Mouse (Mus musculus) kidney, embryonic 16.5 days (tissue): ENCODE results near the gene Nexn. TPM values are rescaled to one million over a fixed set of nuclear protein-coding genes. Genes with fewer than 3 reads are reported as not detected.
A peak's percentile ranks its signal among the peaks of the same experiment; 100 is the strongest.
"Not testable (repeated sequence)": the region's sequence is repeated elsewhere in the genome, so short reads cannot be mapped to it uniquely, and the experiment has no call there.

ENCODE experiments used
- ATAC-seq: fragments of 200-750 bp; cut with Nextera tagmentation; 2 replicates; pipeline ENCODE4 v1.8.0; 2017; ENCODE audit warnings: moderate TSS enrichment; ENCODE audit not compliant: low FRiP score, low TSS enrichment
- H3K27ac ChIP-seq: fragments of 300-500 bp; sonication (generic); 2 replicates; pipeline ENCODE4 v1.5.1; 2014; ENCODE audit warnings: low read length
- H3K27me3 ChIP-seq: fragments of 300-500 bp; sonication (generic); 2 replicates; pipeline ENCODE4 v1.6.1; 2014; ENCODE audit warnings: low read length, control low read depth, mixed read lengths; ENCODE audit not compliant: insufficient read depth
- H3K36me3 ChIP-seq: fragments of 300-500 bp; sonication (generic); 2 replicates; pipeline ENCODE4 v1.6.1; 2014; ENCODE audit warnings: low read length, control low read depth, mixed read lengths; ENCODE audit not compliant: insufficient read depth
- H3K4me1 ChIP-seq: fragments of 300-500 bp; sonication (generic); 2 replicates; pipeline ENCODE4 v1.6.1; 2014; ENCODE audit warnings: low read length, control low read depth, mixed read lengths; ENCODE audit not compliant: insufficient read depth
- H3K4me2 ChIP-seq: fragments of 300-500 bp; sonication (generic); replicated peaks from 2 replicates; pipeline ENCODE4 v1.6.1; 2014; ENCODE audit warnings: low read depth, low read length
- H3K4me3 ChIP-seq: fragments of 300-500 bp; sonication (generic); 2 replicates; pipeline ENCODE4 v1.5.1; 2014; ENCODE audit warnings: mild to moderate bottlenecking, low read length
- H3K9ac ChIP-seq: fragments of 300-500 bp; sonication (generic); replicated peaks from 2 replicates; pipeline ENCODE4 v1.6.1; 2014; ENCODE audit warnings: low read length
- H3K9me3 ChIP-seq: fragments of 300-500 bp; sonication (generic); 2 replicates; pipeline ENCODE4 v1.6.1; 2016; ENCODE audit warnings: low read length, control low read depth
- WGBS: fragments of 180-500 bp; shearing (Covaris S2); extraction: QIAGEN DNeasy Blood & Tissue Kit; methylation state at CpG from one replicate; pipeline ENCODE4 v1.1.7; 2014; 5-methylcytosine and 5-hydroxymethylcytosine counted together
- polyA plus RNA-seq: library from polyadenylated mRNA; unstranded; fragments of >200 nt; fragmentation: Nextera tagmentation; extraction: Ambion mirVana; gene quantifications from 2 replicates; pipeline ENCODE4 v1.2.1, GENCODE M21; 2015

The Nexn gene
- 9.5 and 10.9 TPM in 2 replicates for polyA plus RNA-seq

- Histone ChIP-seq H3K4me1 (peaks cover 19% of the 10 kb centered on the region), H3K9ac (peak within 1 kb of the TSS; percentile 79), H3K4me3 (peak within 1 kb of the TSS; percentile 62), H3K9me3 (no peaks in the 10 kb centered on the region), H3K36me3 (no peaks in the 10 kb centered on the region), H3K27ac (peak within 1 kb of the TSS; percentile 14), H3K27me3 (0 out of 2 replicates have a peak, but pooled peaks cover 6% of the 10 kb centered on the region), H3K4me2 (peak within 1 kb of the TSS; percentile 97)
- peak; percentile 20; the same call in 1 of the 2 replicates for ATAC-seq
- 4% methylated on average over 13 of the region's 13 CpGs for WGBS
Observed at GRCm38 (mm10) chr3:152266036-152266421, at the start of gene Nexn. Gene Nexn (minus strand): TSS chr3:152266350.

DNA sequence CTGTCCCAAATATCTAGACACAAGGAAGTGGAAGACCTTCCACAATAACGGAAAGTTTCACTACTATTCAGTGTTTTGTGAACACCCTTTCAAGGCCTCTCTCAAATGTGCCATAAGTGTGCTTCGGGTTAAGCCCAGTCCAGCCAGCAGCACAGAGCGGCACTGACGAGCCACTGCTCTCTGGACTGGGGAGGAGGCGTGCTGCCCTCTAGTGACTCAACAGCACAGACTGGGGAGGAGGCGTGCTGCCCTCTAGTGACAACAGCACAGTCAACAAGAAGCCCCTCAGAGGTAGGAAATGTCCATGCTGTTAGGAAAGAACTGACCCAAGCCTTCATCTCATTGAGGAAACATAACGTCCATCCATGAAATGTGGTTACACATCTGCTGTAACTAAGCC lies 49.5 kb upstream of the Nexn start:
- H3K27ac ChIP-seq, result no peak overlapping the region
- ATAC-seq, result peak; percentile 96
- peaks cover 6% of the 10 kb centered on the region; the same call in 1 of the 2 replicates for H3K36me3 ChIP-seq
- no peak overlapping the region for H3K4me2 ChIP-seq
- H3K9me3 ChIP-seq, result no peaks in the 10 kb centered on the region
- no peak overlapping the region for H3K4me3 ChIP-seq
- no peaks in the 10 kb centered on the region for H3K27me3 ChIP-seq
- H3K9ac ChIP-seq, result no peak overlapping the region
- WGBS, result 5% methylated on average over 7 of the region's 7 CpGs
- no peaks in the 10 kb centered on the region for H3K4me1 ChIP-seq

- not testable (repeated sequence) for ATAC-seq, H3K4me2 ChIP-seq, H3K36me3 ChIP-seq, H3K4me1 ChIP-seq, H3K9ac ChIP-seq, H3K27ac ChIP-seq, H3K27me3 ChIP-seq, H3K4me3 ChIP-seq, H3K9me3 ChIP-seq
- 77% methylated on average over 14 of the region's 14 CpGs for WGBS
Observed at GRCm38 (mm10) chr3:152314666-152315065, 48.5 kb upstream of the Nexn start.

DNA sequence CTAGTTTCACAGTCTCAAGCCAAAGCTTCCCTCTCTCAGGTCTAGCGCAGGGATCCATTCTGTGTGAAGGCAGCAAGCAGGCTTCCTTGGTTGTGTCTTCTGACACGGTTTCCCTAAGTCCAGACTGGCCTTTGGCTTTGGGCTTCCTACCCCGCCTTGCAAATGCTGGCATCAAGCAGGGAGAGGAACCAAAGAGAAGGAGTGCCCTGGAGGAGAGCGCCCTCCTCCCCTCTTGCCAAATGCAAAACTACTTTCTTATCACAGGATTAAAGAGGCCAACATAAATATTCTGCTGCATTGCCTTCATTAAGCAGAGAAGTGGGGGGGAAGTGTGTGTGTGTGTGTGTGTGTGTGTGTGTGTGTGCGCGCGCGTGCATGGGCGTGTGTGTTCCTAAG lies 43.1 kb upstream of the Nexn start:
- no peak overlapping the region for H3K9ac ChIP-seq
- no peak overlapping the region for H3K4me2 ChIP-seq
- H3K27ac ChIP-seq, result peak overlapping the region; percentile 48; the same call in 1 of the 2 replicates
- H3K36me3 ChIP-seq, result peaks cover 5% of the 10 kb centered on the region; the same call in 1 of the 2 replicates
- WGBS, result 93% methylated on average over 9 of the region's 9 CpGs
- no peaks in the 10 kb centered on the region for H3K9me3 ChIP-seq
- H3K4me1 ChIP-seq, result peaks cover 6% of the 10 kb centered on the region; the same call in 1 of the 2 replicates
- H3K4me3 ChIP-seq, result no peak overlapping the region
- no peaks in the 10 kb centered on the region for H3K27me3 ChIP-seq
- no peak for ATAC-seq

DNA sequence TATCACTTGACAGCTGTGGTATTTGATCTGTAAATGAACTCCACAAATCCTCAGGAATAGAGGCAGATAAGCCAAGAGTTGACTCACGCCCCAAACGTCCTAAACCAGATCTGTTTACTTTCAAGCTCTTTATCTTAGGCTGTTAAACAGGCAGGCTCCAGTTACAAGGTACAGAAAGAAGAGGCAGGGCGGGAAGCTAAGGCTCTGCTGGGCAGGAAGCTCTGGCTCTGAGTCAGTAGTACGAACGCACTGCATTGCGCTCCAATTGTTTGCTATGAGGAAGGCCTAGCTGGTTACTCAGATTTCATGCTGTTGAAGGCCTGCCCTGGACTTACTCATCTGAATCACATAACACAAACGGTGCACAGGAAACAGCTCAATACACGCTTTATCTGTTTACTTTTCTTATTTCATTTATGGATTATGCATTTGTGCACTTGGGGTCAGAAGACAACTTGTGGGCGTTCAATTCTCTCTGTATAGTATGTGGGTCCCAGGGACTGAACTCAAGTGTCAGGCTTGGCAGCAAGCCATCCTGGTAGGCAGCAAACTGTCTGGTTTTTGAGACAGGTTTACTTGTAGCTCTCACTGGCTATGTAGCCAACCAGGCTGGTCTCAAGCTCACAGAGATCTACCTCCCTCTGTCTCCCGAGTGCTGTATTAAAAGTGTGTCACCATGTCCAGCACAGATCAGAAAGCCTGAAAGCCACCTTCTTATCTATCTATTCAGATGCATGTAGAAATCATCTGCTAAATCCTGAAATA lies 42.5 kb upstream of the Nexn start:
- peak overlapping the region; percentile 48; the same call in 1 of the 2 replicates for H3K27ac ChIP-seq

GRCm38 (mm10) chr3:152305971-152306370 lies 39.8 kb upstream of the Nexn start:
- no peaks in the 10 kb centered on the region for H3K9me3 ChIP-seq
- WGBS, result 80% methylated on average over 4 of the region's 4 CpGs
- no peaks in the 10 kb centered on the region for H3K36me3 ChIP-seq
- ATAC-seq, result no peak
- no peak overlapping the region for H3K9ac ChIP-seq
- no peak overlapping the region for H3K27ac ChIP-seq
- peaks cover 6% of the 10 kb centered on the region; the same call in 1 of the 2 replicates for H3K4me1 ChIP-seq
- H3K4me2 ChIP-seq, result no peak overlapping the region
- no peaks in the 10 kb centered on the region for H3K27me3 ChIP-seq
- no peak overlapping the region for H3K4me3 ChIP-seq

More for the DNA sequence above, 42.5 kb upstream of the Nexn start:
- H3K9me3 ChIP-seq, result no peaks in the 10 kb centered on the region
- H3K27me3 ChIP-seq, result no peaks in the 10 kb centered on the region
- H3K4me2 ChIP-seq, result no peak overlapping the region
- H3K36me3 ChIP-seq, result peaks cover 5% of the 10 kb centered on the region; the same call in 1 of the 2 replicates
- peak; percentile 87 for ATAC-seq
- H3K9ac ChIP-seq, result no peak overlapping the region
- peaks cover 6% of the 10 kb centered on the region; the same call in 1 of the 2 replicates for H3K4me1 ChIP-seq
- H3K4me3 ChIP-seq, result no peak overlapping the region
- 33% methylated on average over 10 of the region's 10 CpGs for WGBS

DNA sequence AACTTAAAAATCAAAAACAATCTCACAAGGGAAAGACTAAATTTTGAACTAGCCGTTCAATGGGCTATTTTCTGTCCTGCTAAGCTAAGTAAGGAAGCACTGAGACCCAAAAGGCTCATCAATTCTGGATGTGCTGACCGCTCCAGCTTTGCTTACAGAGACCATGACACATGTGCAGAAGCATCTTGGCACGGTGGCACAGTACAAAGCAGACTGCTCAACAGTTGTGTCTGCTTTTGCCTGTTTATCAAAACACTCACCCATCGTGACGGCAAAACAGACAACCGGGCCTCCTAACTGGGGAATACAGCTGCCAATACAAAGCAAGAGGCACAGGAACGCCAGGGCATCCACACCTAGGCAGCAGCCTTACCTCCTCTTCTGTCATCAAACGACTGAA lies 38.9 kb upstream of the Nexn start:
- ATAC-seq, result no peak
- Histone ChIP-seq H3K9me3 (no peaks in the 10 kb centered on the region), H3K4me3 (no peak overlapping the region), H3K36me3 (no peaks in the 10 kb centered on the region), H3K4me1 (peaks cover 6% of the 10 kb centered on the region; the same call in 1 of the 2 replicates), H3K4me2 (no peak overlapping the region), H3K27me3 (no peaks in the 10 kb centered on the region), H3K9ac (no peak overlapping the region), H3K27ac (no peak overlapping the region)
- 83% methylated on average over 8 of the region's 8 CpGs for WGBS

- WGBS, result 62% methylated on average over 6 of the region's 6 CpGs
- Histone ChIP-seq H3K36me3 (no peaks in the 10 kb centered on the region), H3K27ac (peak overlapping the region; percentile 37; the same call in 1 of the 2 replicates), H3K27me3 (no peaks in the 10 kb centered on the region), H3K4me1 (peaks cover 5% of the 10 kb centered on the region; the same call in 1 of the 2 replicates), H3K4me3 (no peak overlapping the region), H3K4me2 (no peak overlapping the region), H3K9ac (no peak overlapping the region), H3K9me3 (no peaks in the 10 kb centered on the region)
- ATAC-seq, result no peak
Observed at GRCm38 (mm10) chr3:152304093-152304815, 38.1 kb upstream of the Nexn start.

- no peak overlapping the region for H3K4me3 ChIP-seq
- WGBS, result 82% methylated on average over 9 of the region's 9 CpGs
- no peaks in the 10 kb centered on the region for H3K36me3 ChIP-seq
- H3K9ac ChIP-seq, result no peak overlapping the region
- H3K4me2 ChIP-seq, result no peak overlapping the region
- H3K9me3 ChIP-seq, result no peaks in the 10 kb centered on the region
- no peak overlapping the region for H3K27ac ChIP-seq
- ATAC-seq, result no peak
- no peaks in the 10 kb centered on the region for H3K27me3 ChIP-seq
- H3K4me1 ChIP-seq, result no peaks in the 10 kb centered on the region
Observed at GRCm38 (mm10) chr3:152302991-152303390, 36.8 kb upstream of the Nexn start.
